Mouse (Mus musculus): ENCODE data around the gene Gtf3a. TPM values are rescaled to one million over a fixed set of nuclear protein-coding genes. Genes with fewer than 3 reads are reported as not detected.
"Not testable (repeated sequence)": the region's sequence is repeated elsewhere in the genome, so short reads cannot be mapped to it uniquely, and the experiment has no call there.

Gene Gtf3a
- total RNA-seq (2017): 144 and 171 TPM in 2 replicates

GRCm38 (mm10) chr5:146948508-146949088 lies at the start of gene Gtf3a:
Gene Gtf3a (plus strand): TSS chr5:146948657.
- peak; percentile 86 for ATAC-seq (replicated peaks; ENCODE audit: low read depth, poor library complexity, severe bottlenecking)

GRCm38 (mm10) chr5:146900331-146900730 lies 48.1 kb upstream of the Gtf3a start:
- ATAC-seq (replicated peaks; ENCODE audit: low read depth, poor library complexity, severe bottlenecking): no peak

- ATAC-seq (replicated peaks; ENCODE audit: low read depth, poor library complexity, severe bottlenecking): no peak
Measured at GRCm38 (mm10) chr5:146901501-146901900, 47.0 kb upstream of the Gtf3a start.

GRCm38 (mm10) chr5:146904404-146904803 lies 44.1 kb upstream of the Gtf3a start:
- peak; percentile 82 for ATAC-seq (replicated peaks; ENCODE audit: low read depth, poor library complexity, severe bottlenecking)

- peak; percentile 82 for ATAC-seq (replicated peaks; ENCODE audit: low read depth, poor library complexity, severe bottlenecking)
Measured at GRCm38 (mm10) chr5:146905486-146906172, 42.8 kb upstream of the Gtf3a start.

GRCm38 (mm10) chr5:146907533-146907932 lies 40.9 kb upstream of the Gtf3a start:
- ATAC-seq (replicated peaks; ENCODE audit: low read depth, poor library complexity, severe bottlenecking): no peak

- no peak for ATAC-seq (replicated peaks; ENCODE audit: low read depth, poor library complexity, severe bottlenecking)
Measured at GRCm38 (mm10) chr5:146908629-146909028, 39.8 kb upstream of the Gtf3a start.

GRCm38 (mm10) chr5:146912206-146912605 lies 36.3 kb upstream of the Gtf3a start:
- ATAC-seq (replicated peaks; ENCODE audit: low read depth, poor library complexity, severe bottlenecking): no peak

GRCm38 (mm10) chr5:146913355-146913754 lies 35.1 kb upstream of the Gtf3a start:
- ATAC-seq (replicated peaks; ENCODE audit: low read depth, poor library complexity, severe bottlenecking): no peak

- peak; percentile 88 for ATAC-seq (replicated peaks; ENCODE audit: low read depth, poor library complexity, severe bottlenecking)
Measured at GRCm38 (mm10) chr5:146914088-146914766, 34.2 kb upstream of the Gtf3a start.

GRCm38 (mm10) chr5:146916273-146916672 lies 32.2 kb upstream of the Gtf3a start:
- ATAC-seq (replicated peaks; ENCODE audit: low read depth, poor library complexity, severe bottlenecking): no peak

GRCm38 (mm10) chr5:146916806-146917205 lies 31.7 kb upstream of the Gtf3a start:
- ATAC-seq (replicated peaks; ENCODE audit: low read depth, poor library complexity, severe bottlenecking): 0 out of 2 replicates have a peak, but pooled peaks have one; percentile 30

- not testable (repeated sequence) for ATAC-seq (replicated peaks; ENCODE audit: low read depth, poor library complexity, severe bottlenecking)
Measured at GRCm38 (mm10) chr5:146917357-146917756, 31.1 kb upstream of the Gtf3a start.

- no peak for ATAC-seq (replicated peaks; ENCODE audit: low read depth, poor library complexity, severe bottlenecking)
Measured at GRCm38 (mm10) chr5:146919874-146920273, 28.6 kb upstream of the Gtf3a start.

GRCm38 (mm10) chr5:146920314-146921161 lies 27.9 kb upstream of the Gtf3a start:
- ATAC-seq (replicated peaks; ENCODE audit: low read depth, poor library complexity, severe bottlenecking): no peak

GRCm38 (mm10) chr5:146921224-146921623 lies 27.2 kb upstream of the Gtf3a start:
- ATAC-seq (replicated peaks; ENCODE audit: low read depth, poor library complexity, severe bottlenecking): no peak

- ATAC-seq (replicated peaks; ENCODE audit: low read depth, poor library complexity, severe bottlenecking): no peak
Measured at GRCm38 (mm10) chr5:146923547-146923946, 24.9 kb upstream of the Gtf3a start.

- ATAC-seq (replicated peaks; ENCODE audit: low read depth, poor library complexity, severe bottlenecking): no peak
Measured at GRCm38 (mm10) chr5:146926673-146927072, 21.8 kb upstream of the Gtf3a start.

- ATAC-seq (replicated peaks; ENCODE audit: low read depth, poor library complexity, severe bottlenecking): no peak
Measured at GRCm38 (mm10) chr5:146931422-146931821, 17.0 kb upstream of the Gtf3a start.

- ATAC-seq (replicated peaks; ENCODE audit: low read depth, poor library complexity, severe bottlenecking): no peak
Measured at GRCm38 (mm10) chr5:146931904-146932553, 16.4 kb upstream of the Gtf3a start.
